ENCODE assay signal across 13 mouse cellular contexts in the genomic region with DNA sequence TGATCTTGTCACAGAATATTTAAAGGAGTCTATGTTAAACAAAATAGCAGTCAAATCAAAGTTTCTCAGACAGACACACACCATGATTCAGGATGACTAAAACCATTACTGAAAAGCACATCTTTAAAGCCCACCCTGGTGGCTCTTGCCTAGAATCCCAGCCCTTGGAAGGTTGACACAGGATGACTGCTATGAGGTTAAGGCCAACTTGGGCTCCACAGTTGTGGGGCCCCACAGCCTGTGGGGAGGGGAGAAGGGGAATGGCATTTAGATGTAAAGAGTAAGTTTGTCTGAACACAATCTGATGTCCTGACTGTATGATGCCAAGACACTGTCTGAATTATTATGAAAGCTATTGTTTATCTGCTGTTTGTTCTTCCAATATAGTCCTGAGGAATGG. TPM values are rescaled to one million over a fixed set of nuclear protein-coding genes. Genes with fewer than 3 reads are reported as not detected.
DNase-seq lines count a peak whose midpoint lies in the region; ATAC-seq and TF ChIP-seq lines count a peak whose summit lies in the region.
"Had no signal": no experiment of that assay in that cellular context is flagged by ENCODE, and none has a peak within 500 bp of the region (broad histone marks: within the 10 kb centered on the region; RNA-seq: fewer than 3 reads in every experiment).

No protein-coding gene starts in this region.

- peaks cover 3% of the 10 kb centered on the region; the same call in 1 of the 2 replicates for H3K79me2 ChIP-seq in heart, adult 2 months (replicated peaks; ENCODE audit: control insufficient read depth, insufficient read depth, low read length)

- H3K4me3 ChIP-seq in heart, adult 2 months, result peak overlapping the region; percentile 19; the same call in 1 of the 2 replicates
- H3K4me3 ChIP-seq in megakaryocyte, embryonic 14.5 days (replicated peaks), result peak overlapping the region; percentile 20
- peak overlapping the region; percentile 18; the same call in 1 of the 2 replicates for H3K4me3 ChIP-seq in liver, embryonic 13.5 days (replicated peaks)
- H3K4me3 ChIP-seq in neural tube, embryonic 15.5 days (replicated peaks), result no peak overlapping the region
- H3K4me3 ChIP-seq in stomach, postnatal 0 days (ENCODE audit: low read depth, low read length), result no peak overlapping the region
- H3K4me3 ChIP-seq: liver, embryonic 15.5 days had no signal

- no peak for ATAC-seq in megakaryocyte, adult 5-6 weeks (ENCODE audit: poor library complexity, severe bottlenecking)
- ATAC-seq in liver, embryonic 13.5 days (ENCODE audit: low read depth), result no peak
- ATAC-seq in neural tube, embryonic 15.5 days (ENCODE audit: low FRiP score), result no peak
- ATAC-seq in stomach, postnatal 0 days (ENCODE audit: low FRiP score, low TSS enrichment), result no peak

- DNase-seq in heart, adult 2 months, result no peak
- no peak for DNase-seq in heart, postnatal 14 days
- DNase-seq in liver, embryonic 13.5 days, result no peak
- no peak for DNase-seq in spleen, adult 18-20 months
- no peak for DNase-seq in stomach, postnatal 0 days (ENCODE audit: low spot score)
- DNase-seq: adrenal gland, adult 2 months; cerebellum, adult 11-12 months; gastrocnemius, postnatal 10 days; kidney, adult 8-10 months had no signal

- H3K4me1 ChIP-seq in heart, adult 2 months (ENCODE audit: control insufficient read depth, insufficient read depth, low read length), result peaks cover 17% of the 10 kb centered on the region
- peaks cover 69% of the 10 kb centered on the region for H3K4me1 ChIP-seq in megakaryocyte, embryonic 14.5 days
- H3K4me1 ChIP-seq in liver, embryonic 13.5 days (replicated peaks), result peaks cover 70% of the 10 kb centered on the region
- peaks cover 61% of the 10 kb centered on the region for H3K4me1 ChIP-seq in neural tube, embryonic 15.5 days
- H3K4me1 ChIP-seq in stomach, postnatal 0 days (replicated peaks; ENCODE audit: control insufficient read depth, insufficient read depth), result peaks cover 9% of the 10 kb centered on the region; the same call in 1 of the 2 replicates

- no peak for TF ChIP-seq CTCF in heart, adult 2 months (IDR thresholded peaks at IDR 0.05)
- no peak for TF ChIP-seq CTCF in stomach, postnatal 0 days (IDR thresholded peaks at IDR 0.05; ENCODE audit: low read depth)

- no peaks in the 10 kb centered on the region for H3K27me3 ChIP-seq in heart, adult 2 months (ENCODE audit: control insufficient read depth, insufficient read depth, low read length)
- H3K27me3 ChIP-seq in megakaryocyte, embryonic 14.5 days (replicated peaks), result no peaks in the 10 kb centered on the region
- H3K27me3 ChIP-seq in liver, embryonic 13.5 days, result no peaks in the 10 kb centered on the region
- no peaks in the 10 kb centered on the region for H3K27me3 ChIP-seq in neural tube, embryonic 15.5 days (replicated peaks)
- no peaks in the 10 kb centered on the region for H3K27me3 ChIP-seq in stomach, postnatal 0 days (ENCODE audit: control insufficient read depth, insufficient read depth, low read length)
- H3K27me3 ChIP-seq: liver, embryonic 15.5 days had no signal

- H3K27ac ChIP-seq in heart, adult 2 months, result peak overlapping the region; percentile 70; the same call in 1 of the 2 replicates
- 0 out of 2 replicates have a peak overlapping the region, but pooled peaks have one; percentile 47 for H3K27ac ChIP-seq in liver, embryonic 13.5 days
- no peak overlapping the region for H3K27ac ChIP-seq in neural tube, embryonic 15.5 days (replicated peaks)
- H3K27ac ChIP-seq in stomach, postnatal 0 days (replicated peaks), result no peak overlapping the region

- TF ChIP-seq POLR2A in heart, adult 2 months (IDR thresholded peaks at IDR 0.05; ENCODE audit: insufficient read depth, low read depth, low read length), result no peak

- no peak for TF ChIP-seq EP300 in heart, adult 2 months (IDR thresholded peaks at IDR 0.05; ENCODE audit: insufficient read depth, low read depth, low read length)
- no peak for TF ChIP-seq EP300 in stomach, postnatal 0 days (optimal IDR thresholded peaks at IDR 0.05)

- peak overlapping the region; percentile 40 for H3K4me2 ChIP-seq in liver, embryonic 13.5 days
- H3K4me2 ChIP-seq in neural tube, embryonic 15.5 days, result peak overlapping the region; percentile 85
- no peak overlapping the region for H3K4me2 ChIP-seq in stomach, postnatal 0 days (replicated peaks; ENCODE audit: low read depth)

- no peaks in the 10 kb centered on the region for H3K9me3 ChIP-seq in megakaryocyte, embryonic 14.5 days
- no peaks in the 10 kb centered on the region for H3K9me3 ChIP-seq in liver, embryonic 13.5 days (replicated peaks)
- no peaks in the 10 kb centered on the region for H3K9me3 ChIP-seq in neural tube, embryonic 15.5 days (replicated peaks)
- no peaks in the 10 kb centered on the region for H3K9me3 ChIP-seq in stomach, postnatal 0 days (ENCODE audit: control insufficient read depth, low read length)
- H3K9me3 ChIP-seq: liver, embryonic 15.5 days had no signal

- intact Hi-C loops in heart, adult 2 months (cut with DNase I), result no loop called here
- intact Hi-C loops in heart, postnatal 14 days (cut with DNase I), result loop anchor here (5.0 kb wide), 1 partner anchor 223 kb away; no protein-coding TSS in a partner anchor

- H3K36me3 ChIP-seq in heart, adult 2 months (ENCODE audit: control insufficient read depth, insufficient read depth, low read length), result peaks cover 13% of the 10 kb centered on the region
- peaks cover 4% of the 10 kb centered on the region for H3K36me3 ChIP-seq in megakaryocyte, embryonic 14.5 days (replicated peaks; ENCODE audit: low read length)
- H3K36me3 ChIP-seq in liver, embryonic 13.5 days, result 0 out of 2 replicates have a peak, but pooled peaks cover 5% of the 10 kb centered on the region
- no peaks in the 10 kb centered on the region for H3K36me3 ChIP-seq in neural tube, embryonic 15.5 days
- H3K36me3 ChIP-seq in stomach, postnatal 0 days (ENCODE audit: control insufficient read depth, insufficient read depth, low read length), result no peaks in the 10 kb centered on the region
- H3K36me3 ChIP-seq: liver, embryonic 15.5 days had no signal

- H3K9ac ChIP-seq in heart, adult 2 months (ENCODE audit: low read depth, low read length), result peak overlapping the region; percentile 39
- peak overlapping the region; percentile 26; the same call in 1 of the 2 replicates for H3K9ac ChIP-seq in liver, embryonic 13.5 days
- H3K9ac ChIP-seq in neural tube, embryonic 15.5 days (replicated peaks), result no peak overlapping the region
- no peak overlapping the region for H3K9ac ChIP-seq in stomach, postnatal 0 days (ENCODE audit: low read length)
- H3K9ac ChIP-seq: liver, embryonic 15.5 days had no signal

RNA-seq across cellular contexts. Expression of gene Arhgap21, which starts 4.2 kb away (rescaled TPM):
- 10 to 100 TPM; 65.2 to 74.5 TPM for total RNA-seq in heart, adult 2 months (2021)
- 18.1 and 27.9 TPM in 2 replicates for polyA plus RNA-seq in heart, adult 2 months (2012; rRNA removed)
- 10 to 100 TPM; 84.5 to 91.7 TPM for total RNA-seq in heart, postnatal 14 days (2021)
- polyA plus RNA-seq in megakaryocyte, embryonic 14.5 days (2012; ENCODE audit: insufficient read depth, low replicate concordance), result 11.2 and 17.6 TPM in 2 replicates
- 17.3 and 17.7 TPM in 2 replicates for total RNA-seq in megakaryocyte, adult 5-6 weeks (2015)
- 11.4 and 26.1 TPM in 2 replicates for total RNA-seq in megakaryocyte, adult 5-6 weeks (2017)
- polyA plus RNA-seq in liver, embryonic 13.5 days (2015; fragmentation: Nextera tagmentation; extraction: Ambion mirVana), result 6.7 and 6.9 TPM in 2 replicates
- 25.7 and 27.6 TPM in 2 replicates for polyA plus RNA-seq in neural tube, embryonic 15.5 days (2015; fragmentation: Nextera tagmentation; extraction: Ambion mirVana)
- 5.2 and 5.5 TPM in 2 replicates for polyA plus RNA-seq in stomach, postnatal 0 days (2015; fragmentation: Nextera tagmentation; extraction: Ambion mirVana)

Comparison
In these comparisons a context has a peak if more than half of its experiments do, and no peak if none do; other contexts are left out.
1. H3K27ac ChIP-seq: peak in heart, adult 2 months (single experiment) and liver, embryonic 13.5 days (single experiment); none in neural tube, embryonic 15.5 days (single experiment) and stomach, postnatal 0 days (single experiment).
2. H3K4me3 ChIP-seq: peak in heart, adult 2 months (single experiment), megakaryocyte, embryonic 14.5 days (single experiment) and liver, embryonic 13.5 days (single experiment); none in neural tube, embryonic 15.5 days (single experiment) and stomach, postnatal 0 days (single experiment).
3. H3K9ac ChIP-seq: peak in heart, adult 2 months (single experiment) and liver, embryonic 13.5 days (single experiment); none in neural tube, embryonic 15.5 days (single experiment) and stomach, postnatal 0 days (single experiment).